Mouse (Mus musculus) forebrain, embryonic 13.5 days (tissue): Measurements from ENCODE around the gene Armt1. TPM values are rescaled to one million over a fixed set of nuclear protein-coding genes. Genes with fewer than 3 reads are reported as not detected.

ENCODE experiments used
- ATAC-seq: fragments of 200-750 bp; cut with Nextera tagmentation; 2 replicates; pipeline ENCODE4 v1.8.0; 2017
- H3K27ac ChIP-seq: fragments of 300-500 bp; sonication (generic); 2 replicates; pipeline ENCODE4 v1.5.1; 2015; ENCODE audit warnings: inconsistent platforms, mild to moderate bottlenecking, moderate library complexity
- H3K27me3 ChIP-seq: fragments of 300-500 bp; sonication (generic); 2 replicates; pipeline ENCODE4 v1.6.1; 2015; ENCODE audit warnings: mild to moderate bottlenecking, inconsistent platforms
- H3K36me3 ChIP-seq: fragments of 300-500 bp; sonication (generic); 2 replicates; pipeline ENCODE4 v1.6.1; 2015; ENCODE audit warnings: mild to moderate bottlenecking, inconsistent platforms; ENCODE audit not compliant: poor library complexity, severe bottlenecking
- H3K4me1 ChIP-seq: fragments of 300-500 bp; sonication (generic); 2 replicates; pipeline ENCODE4 v1.6.1; 2015; ENCODE audit warnings: inconsistent platforms
- H3K4me2 ChIP-seq: fragments of 300-500 bp; sonication (generic); 2 replicates; pipeline ENCODE4 v1.6.1; 2015; ENCODE audit warnings: inconsistent platforms, mild to moderate bottlenecking, moderate library complexity
- H3K4me3 ChIP-seq: fragments of 300-500 bp; sonication (generic); 2 replicates; pipeline ENCODE4 v1.5.1; 2015; ENCODE audit warnings: mild to moderate bottlenecking, inconsistent platforms
- H3K9ac ChIP-seq: fragments of 300-500 bp; sonication (generic); 2 replicates; pipeline ENCODE4 v1.6.1; 2015; ENCODE audit warnings: mild to moderate bottlenecking, inconsistent platforms
- H3K9me3 ChIP-seq: fragments of 300-500 bp; sonication (generic); replicated peaks from 2 replicates; pipeline ENCODE4 v1.6.1; 2016; ENCODE audit warnings: inconsistent platforms
- WGBS: fragments of 180-500 bp; shearing (Covaris S2); methylation state at CpG from one replicate; pipeline ENCODE4 v1.1.7; 2015; 5-methylcytosine and 5-hydroxymethylcytosine counted together
- polyA plus RNA-seq: library from polyadenylated mRNA; unstranded; fragments of >200 nt; fragmentation: Nextera tagmentation; extraction: Ambion mirVana; gene quantifications from 2 replicates; pipeline ENCODE4 v1.2.1, GENCODE M21; 2015

Gene Armt1
- polyA plus RNA-seq, 1 experiment from 2014 or later = 19.1 TPM

DNA sequence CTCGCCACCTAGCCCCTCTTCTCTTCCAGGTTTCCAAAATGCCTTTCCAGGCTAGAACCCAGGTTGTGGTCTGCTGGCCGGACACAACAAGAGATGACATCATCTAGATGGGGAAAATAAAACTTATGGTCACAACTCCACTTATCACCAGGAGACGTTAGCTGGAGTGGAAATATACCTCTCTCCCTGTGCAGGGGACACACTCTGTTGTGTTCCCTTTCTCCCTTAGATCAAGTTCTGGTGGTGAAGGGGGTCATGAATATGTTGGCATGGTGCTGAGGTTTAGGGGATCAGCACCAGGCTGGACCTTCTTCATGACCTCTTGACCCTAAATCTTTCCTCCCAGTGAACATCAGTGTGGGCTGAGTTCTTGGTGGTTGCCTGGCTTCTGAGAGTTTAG lies 59.0 kb downstream of the Armt1 start:
- Histone ChIP-seq H3K9me3 (no peaks in the 10 kb centered on the region), H3K4me3 (no peak overlapping the region), H3K4me1 (no peaks in the 10 kb centered on the region), H3K27ac (no peak overlapping the region), H3K36me3 (no peaks in the 10 kb centered on the region), H3K27me3 (no peaks in the 10 kb centered on the region), H3K9ac (no peak overlapping the region), H3K4me2 (no peak overlapping the region)
- ATAC-seq = no peak
- 38% methylated on average over 3 of the region's 3 CpGs for WGBS

DNA sequence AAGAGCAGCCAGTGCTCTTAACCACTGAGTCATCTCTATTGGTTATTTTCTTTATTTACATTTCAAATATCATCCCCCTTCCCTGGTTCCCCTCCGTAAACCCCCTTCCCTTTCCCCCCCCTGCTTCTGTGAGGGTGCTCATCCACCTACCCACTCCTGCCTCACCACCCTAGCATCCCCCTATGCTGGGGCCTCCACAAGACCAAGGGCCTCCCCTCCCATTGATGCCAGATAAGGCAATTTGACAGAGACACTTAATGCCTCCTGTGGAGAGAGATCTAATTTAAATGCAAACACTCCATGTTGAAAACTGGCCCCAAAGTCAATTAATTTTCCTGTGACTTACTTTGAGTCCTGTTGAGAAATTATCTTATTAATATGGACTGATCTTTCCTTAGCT lies 59.8 kb downstream of the Armt1 start:
- Histone ChIP-seq H3K27me3 (no peaks in the 10 kb centered on the region), H3K4me3 (no peak overlapping the region), H3K9me3 (no peaks in the 10 kb centered on the region), H3K4me2 (no peak overlapping the region), H3K4me1 (no peaks in the 10 kb centered on the region), H3K27ac (no peak overlapping the region), H3K36me3 (no peaks in the 10 kb centered on the region), H3K9ac (no peak overlapping the region)
- WGBS = 47% methylated on average over 1 of the region's 1 CpGs
- ATAC-seq = no peak

- H3K27me3 ChIP-seq = no peaks in the 10 kb centered on the region
- WGBS = 15% methylated on average over 4 of the region's 4 CpGs
- no peaks in the 10 kb centered on the region for H3K36me3 ChIP-seq
- no peak overlapping the region for H3K9ac ChIP-seq
- no peak overlapping the region for H3K27ac ChIP-seq
- no peaks in the 10 kb centered on the region for H3K4me1 ChIP-seq
- H3K4me2 ChIP-seq = no peak overlapping the region
- ATAC-seq = no peak
- H3K4me3 ChIP-seq = no peak overlapping the region
- H3K9me3 ChIP-seq = no peaks in the 10 kb centered on the region
Measured at GRCm38 (mm10) chr10:4492909-4493308, 60.6 kb downstream of the Armt1 start.

- H3K4me1 ChIP-seq = no peaks in the 10 kb centered on the region
- no peak overlapping the region for H3K4me3 ChIP-seq
- H3K4me2 ChIP-seq = no peak overlapping the region
- 88% methylated on average over 8 of the region's 8 CpGs for WGBS
- H3K27me3 ChIP-seq = no peaks in the 10 kb centered on the region
- no peak overlapping the region for H3K9ac ChIP-seq
- H3K9me3 ChIP-seq = no peaks in the 10 kb centered on the region
- no peak overlapping the region for H3K27ac ChIP-seq
- no peak for ATAC-seq
- no peaks in the 10 kb centered on the region for H3K36me3 ChIP-seq
Measured at GRCm38 (mm10) chr10:4503251-4503650, 71.0 kb downstream of the Armt1 start.

Other genes with a start within 250 kb of the Armt1 start
- gene Akap12, start 166.1 kb upstream of the Armt1 start, polyA plus RNA-seq = 14.7 and 16.3 TPM in 2 replicates
- gene Zbtb2, start 44.4 kb upstream of the Armt1 start, polyA plus RNA-seq = 17.6 and 19.0 TPM in 2 replicates
- 49.8 and 51.4 TPM in 2 replicates for gene Rmnd1, start 79 bp upstream of the Armt1 start, polyA plus RNA-seq
- gene Ccdc170, start 50.0 kb downstream of the Armt1 start, polyA plus RNA-seq = 0.25 and 0.45 TPM in 2 replicates
- gene Esr1, start 179.1 kb downstream of the Armt1 start, polyA plus RNA-seq = 0.04 TPM in 1 of 2 replicates, not detected in the other